Mouse (Mus musculus) monocyte, adult 5-6 weeks (primary cell): Measurements from ENCODE around the gene Slc3a2. TPM values are rescaled to one million over a fixed set of nuclear protein-coding genes. Genes with fewer than 3 reads are reported as not detected.

Source experiments
- ATAC-seq: fragments of 153-309, 156-312 bp; replicated peaks from 2 replicates; pipeline ENCODE4 v1.8.0; 2017; ENCODE audit warnings: mild to moderate bottlenecking; ENCODE audit not compliant: low TSS enrichment, insufficient number of reproducible peaks, severe bottlenecking, poor library complexity, low FRiP score
- total RNA-seq: library from RNA; stranded (forward); fragments of 200-1000, 200-491, 200-594 nt; gene quantifications from 3 replicates; pipeline ENCODE4 v1.2.3, GENCODE M21; 2017

Slc3a2 gene
- total RNA-seq, 1 experiment from 2014 or later: 61.4 TPM

GRCm38 (mm10) chr19:8713306-8713996, 9.7 kb downstream of the Slc3a2 start:
- peak; percentile 64 for ATAC-seq

DNA sequence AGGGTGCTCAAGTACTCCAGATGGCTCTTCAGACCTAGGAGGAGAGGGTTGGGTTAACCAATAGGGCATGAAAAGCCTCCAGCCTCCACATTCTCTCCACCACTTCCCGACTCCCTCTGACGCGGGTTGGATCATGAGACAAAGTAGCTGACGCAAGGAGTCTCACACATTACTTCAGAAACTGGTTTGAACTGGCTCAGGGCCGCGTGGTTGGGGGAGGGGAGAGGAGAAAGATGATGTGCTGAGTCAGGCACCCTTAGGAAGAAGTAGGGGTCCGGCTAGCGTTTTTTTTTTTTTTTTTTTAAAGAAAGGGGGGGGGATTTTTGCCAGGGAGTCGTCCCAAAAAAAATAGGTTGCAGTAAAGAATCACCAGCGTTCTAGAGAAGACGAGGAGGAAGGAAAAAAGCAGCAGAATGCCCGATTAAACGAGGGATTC, 10.3 kb downstream of the Slc3a2 start:
- ATAC-seq: peak; percentile 54

- no peak for ATAC-seq
Measured at GRCm38 (mm10) chr19:8711949-8712869, 11.0 kb downstream of the Slc3a2 start.

DNA sequence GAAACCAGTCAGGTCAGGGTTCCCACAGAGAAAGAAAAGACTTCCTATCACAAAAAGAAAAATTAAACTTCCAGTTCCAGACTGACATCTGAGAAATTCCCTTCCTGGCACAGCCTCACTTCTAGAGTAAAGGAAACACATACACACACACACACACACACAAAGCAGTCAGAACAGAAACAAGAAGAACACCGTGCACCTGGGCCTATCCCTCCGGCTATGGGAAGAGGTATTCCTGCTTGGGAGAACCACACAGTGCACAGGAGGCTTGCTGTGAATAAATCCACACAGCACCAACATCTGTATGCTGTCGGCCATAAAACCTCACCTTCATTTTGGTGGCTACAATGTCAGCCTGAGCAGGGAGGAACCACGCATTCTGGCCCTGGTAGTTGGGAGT, 11.7 kb downstream of the Slc3a2 start:
- ATAC-seq: no peak

- no peak for ATAC-seq
Measured at GRCm38 (mm10) chr19:8710057-8710456, 13.1 kb downstream of the Slc3a2 start.

DNA sequence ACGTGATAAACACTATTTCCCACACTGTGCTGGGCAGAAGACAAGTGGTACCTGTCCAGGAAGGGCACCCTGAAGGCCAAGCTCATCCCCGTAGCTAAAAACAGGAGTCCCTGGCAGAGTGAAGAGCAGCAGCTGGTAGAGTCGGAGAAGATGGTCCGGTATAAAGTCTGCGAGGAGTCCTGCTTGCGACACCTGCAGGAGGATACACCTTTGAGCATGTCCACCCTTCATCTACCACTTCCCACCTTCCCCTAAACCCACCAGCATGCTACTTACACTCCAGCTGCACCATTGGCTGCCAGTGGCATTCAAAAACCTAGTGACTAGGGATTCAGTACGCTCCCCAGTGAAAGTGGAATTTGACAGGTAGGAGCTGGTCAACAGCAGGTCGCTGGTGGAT, 14.2 kb downstream of the Slc3a2 start:
- ATAC-seq: no peak

DNA sequence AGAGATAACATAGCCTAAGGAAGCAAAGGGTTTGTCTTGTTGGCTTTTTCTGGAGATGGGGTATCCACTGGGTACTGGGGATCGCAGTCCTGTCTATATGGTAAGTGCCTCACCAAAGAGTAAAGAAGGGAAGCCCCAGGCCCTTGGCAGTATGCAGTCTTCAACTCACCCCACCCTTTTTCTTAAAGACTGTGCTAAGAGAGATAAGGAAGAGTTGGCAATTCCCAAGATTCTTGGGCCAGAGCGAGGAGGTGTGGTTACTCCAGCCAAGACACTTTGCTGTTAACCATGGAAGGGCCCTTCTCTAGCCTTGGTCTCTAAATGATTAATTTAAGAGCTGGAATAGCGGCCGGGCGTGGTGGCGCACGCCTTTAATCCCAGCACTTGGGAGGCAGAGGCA, 16.2 kb downstream of the Slc3a2 start:
- no peak for ATAC-seq

GRCm38 (mm10) chr19:8706132-8706667, 17.0 kb downstream of the Slc3a2 start:
- ATAC-seq: no peak

- ATAC-seq: no peak
Measured at GRCm38 (mm10) chr19:8705026-8705708, 18.0 kb downstream of the Slc3a2 start.

DNA sequence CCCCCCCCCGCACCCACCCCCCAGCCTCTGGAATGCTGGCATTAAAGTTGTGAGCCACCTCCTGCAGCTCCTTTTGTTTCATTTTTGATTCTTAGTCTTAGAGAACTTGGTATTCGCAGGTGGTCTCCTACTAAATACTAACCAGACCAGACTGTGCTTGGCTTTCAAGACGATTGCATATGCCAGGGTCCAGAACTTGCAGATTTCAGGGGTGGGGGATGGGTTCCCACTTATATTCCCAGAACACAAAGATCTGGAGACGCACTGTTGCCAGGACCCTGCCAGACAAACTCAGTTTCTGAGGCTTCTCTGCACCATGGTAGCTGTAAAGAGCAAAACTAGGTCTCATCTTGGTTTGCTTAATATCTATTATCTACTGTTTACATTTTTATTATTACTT, 19.6 kb downstream of the Slc3a2 start:
- no peak for ATAC-seq

DNA sequence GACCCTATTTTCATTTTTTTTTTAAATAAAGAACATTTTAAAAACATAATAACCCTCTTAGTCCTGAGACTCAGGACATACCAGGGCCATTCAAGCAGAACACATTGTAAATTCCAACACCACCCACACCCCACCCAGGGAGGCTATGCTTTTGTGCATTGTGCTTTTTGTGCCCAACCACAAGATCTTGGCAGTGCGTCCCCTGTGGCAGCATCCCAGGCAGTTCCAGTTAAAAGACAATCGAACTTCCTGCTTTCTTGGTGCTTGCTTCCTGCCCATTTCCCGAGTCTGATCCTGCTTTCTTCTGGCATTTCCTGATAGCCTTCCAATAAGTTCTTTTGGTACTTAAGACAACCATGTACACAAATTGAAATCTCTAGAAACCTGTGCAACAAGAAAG, 20.7 kb downstream of the Slc3a2 start:
- ATAC-seq: no peak

- ATAC-seq: no peak
Measured at GRCm38 (mm10) chr19:8699652-8700051, 23.5 kb downstream of the Slc3a2 start.

- peak; percentile 52 for ATAC-seq
Measured at GRCm38 (mm10) chr19:8695330-8695729, 27.8 kb downstream of the Slc3a2 start.

- ATAC-seq: no peak
Measured at GRCm38 (mm10) chr19:8692740-8693139, 30.4 kb downstream of the Slc3a2 start.

GRCm38 (mm10) chr19:8691871-8692539, 31.2 kb downstream of the Slc3a2 start:
- ATAC-seq: no peak

DNA sequence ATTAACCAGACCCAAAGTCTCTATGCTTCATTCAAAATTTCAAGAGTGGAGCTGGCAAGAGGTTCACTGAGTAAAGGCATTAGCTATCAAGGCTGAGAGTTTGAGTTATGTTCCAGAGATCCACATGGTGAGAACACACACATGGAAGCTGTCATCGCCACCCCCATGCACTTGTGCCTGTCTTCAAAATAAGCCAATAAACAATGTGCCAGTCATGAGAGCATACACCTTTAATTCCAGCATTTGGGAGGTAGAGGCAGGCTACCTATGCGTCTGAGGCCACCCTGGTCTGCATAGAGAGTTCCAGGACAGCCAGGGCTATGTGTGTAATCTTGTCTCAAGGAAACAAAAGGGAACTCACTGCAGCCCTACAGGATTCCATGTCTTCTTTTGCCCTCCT, 39.5 kb downstream of the Slc3a2 start:
- ATAC-seq: no peak

- peak; percentile 40; the same call in 1 of the 2 replicates for ATAC-seq
Measured at GRCm38 (mm10) chr19:8682996-8683395, 40.2 kb downstream of the Slc3a2 start.

DNA sequence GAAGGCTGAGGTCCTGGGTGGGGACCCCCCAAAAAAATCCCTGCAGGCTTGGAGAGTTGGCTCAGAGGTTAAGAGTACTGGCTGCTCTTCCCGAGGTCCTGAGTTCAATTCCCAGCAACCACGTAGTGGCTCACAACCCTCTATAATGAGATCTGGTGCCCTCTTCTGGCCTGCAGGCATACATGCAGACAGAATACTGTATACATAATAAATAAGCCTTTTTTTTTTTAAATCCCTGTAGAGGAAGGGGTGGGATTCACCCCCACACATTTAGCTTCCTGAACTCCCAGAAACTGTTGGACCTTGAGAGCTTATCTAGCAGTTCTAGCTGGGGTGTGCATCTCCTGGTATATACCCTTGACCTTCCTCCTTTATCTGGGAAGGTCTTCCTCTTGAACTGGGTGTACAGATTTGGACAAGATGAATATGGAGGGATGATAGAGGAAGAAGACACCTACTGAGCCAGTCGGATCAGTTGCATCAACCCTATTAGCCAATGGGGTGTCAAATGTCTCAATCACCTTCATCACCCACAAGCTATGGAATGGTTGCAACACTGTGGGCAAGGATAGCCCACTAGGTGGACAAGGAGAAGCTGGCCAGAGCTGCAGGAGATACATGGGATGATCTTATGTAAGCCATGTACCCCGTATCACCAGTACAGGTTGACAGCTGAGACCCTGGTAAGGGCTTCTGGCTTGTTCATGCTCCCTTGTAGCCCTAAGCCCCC, 41.4 kb downstream of the Slc3a2 start:
- no peak for ATAC-seq
